Mouse (Mus musculus): ENCODE measurements at regions not wholly inside any gene's neighbourhood (a gene's known extent, or its start where the extent isn't known, plus 50 kb on each side); places are given as distances from the start of the nearest gene placed in this dataset.

DNA sequence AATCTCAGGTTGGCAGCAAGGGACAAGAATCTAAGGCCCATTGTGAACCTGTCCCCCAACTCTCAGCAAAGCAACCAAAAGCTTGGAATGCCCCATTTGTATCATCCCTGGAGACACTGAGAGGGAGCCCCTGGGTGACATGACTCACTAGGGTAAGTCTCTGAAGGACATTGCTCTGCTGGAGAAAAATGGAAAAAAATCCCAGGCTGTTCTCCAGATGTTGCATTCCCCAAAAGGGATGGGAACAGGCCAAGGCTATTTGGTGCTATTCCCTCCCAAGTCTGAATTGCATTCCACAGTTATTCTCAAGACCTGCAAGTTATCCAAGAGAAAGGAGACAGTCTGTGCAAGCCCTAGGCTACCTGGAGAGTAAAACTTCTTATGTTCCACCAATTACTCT, 77.7 kb downstream of the Rbm43 start:
- Histone ChIP-seq H3K27me3 (ENCODE audit: insufficient read depth, low read length) (no peaks in the 10 kb centered on the region), H3K4me2 (ENCODE audit: low read depth, low read length) (no peak overlapping the region), H3K36me3 (ENCODE audit: insufficient read depth, low read length) (no peaks in the 10 kb centered on the region), H3K4me3 (ENCODE audit: low read length) (no peak overlapping the region), H3K9ac (replicated peaks; ENCODE audit: low read length) (no peak overlapping the region), H3K9me3 (ENCODE audit: low read length) (no peaks in the 10 kb centered on the region), H3K4me1 (ENCODE audit: insufficient read depth, low read length) (no peaks in the 10 kb centered on the region), H3K27ac (no peak overlapping the region)
- no peak for TF ChIP-seq CTCF (IDR thresholded peaks at IDR 0.05; ENCODE audit: low read depth)
- no peak for DNase-seq (ENCODE audit: low spot score)
- no peak for ATAC-seq

- Histone ChIP-seq H3K36me3 (ENCODE audit: insufficient read depth, low read length) (no peaks in the 10 kb centered on the region), H3K27me3 (ENCODE audit: insufficient read depth, low read length) (no peaks in the 10 kb centered on the region), H3K9me3 (ENCODE audit: low read length) (no peaks in the 10 kb centered on the region), H3K4me3 (ENCODE audit: low read length) (no peak overlapping the region), H3K9ac (replicated peaks; ENCODE audit: low read length) (no peak overlapping the region), H3K4me1 (ENCODE audit: insufficient read depth, low read length) (no peaks in the 10 kb centered on the region), H3K27ac (no peak overlapping the region), H3K4me2 (ENCODE audit: low read depth, low read length) (no peak overlapping the region)
- 87% methylated on average over 5 of the region's 5 CpGs for WGBS
- DNase-seq (ENCODE audit: low spot score) = no peak
- ATAC-seq = no peak
- no peak for TF ChIP-seq CTCF (IDR thresholded peaks at IDR 0.05; ENCODE audit: low read depth)
Observed at GRCm38 (mm10) chr2:51866045-51866444, 68.9 kb downstream of the Rbm43 start.

DNA sequence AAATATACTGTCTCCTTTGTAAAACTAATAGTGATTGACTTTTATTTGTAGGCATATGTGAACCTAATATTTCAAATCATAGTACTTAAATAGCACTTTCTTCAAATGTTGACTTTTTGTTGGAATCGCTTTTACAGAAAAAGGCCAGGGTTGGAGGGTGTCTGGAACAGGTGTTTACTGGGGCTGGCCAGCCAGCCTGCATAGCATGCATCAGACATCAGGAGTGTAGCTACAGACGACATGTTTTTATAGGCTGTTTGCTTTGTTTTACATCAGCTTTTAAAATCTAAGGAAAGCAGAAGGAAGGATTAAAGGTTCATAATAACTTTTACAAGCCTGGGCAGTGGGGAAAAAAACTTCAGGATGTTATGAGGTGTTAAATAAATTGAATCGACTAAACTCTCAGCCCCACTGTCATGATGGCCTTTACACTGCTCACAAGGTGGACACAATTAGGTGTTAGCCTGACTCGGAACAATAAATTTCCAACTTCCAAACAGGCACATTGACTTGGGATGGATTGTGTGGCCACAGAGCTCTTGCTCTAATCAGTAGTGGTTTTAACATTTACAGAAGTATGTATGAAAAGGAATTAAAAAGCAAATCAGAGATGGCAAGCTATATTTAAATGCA, 66.0 kb downstream of the Rbm43 start:
- ATAC-seq = no peak
- no peak overlapping the region for H3K27ac ChIP-seq
- TF ChIP-seq CTCF (IDR thresholded peaks at IDR 0.05; ENCODE audit: low read depth) = no peak

DNA sequence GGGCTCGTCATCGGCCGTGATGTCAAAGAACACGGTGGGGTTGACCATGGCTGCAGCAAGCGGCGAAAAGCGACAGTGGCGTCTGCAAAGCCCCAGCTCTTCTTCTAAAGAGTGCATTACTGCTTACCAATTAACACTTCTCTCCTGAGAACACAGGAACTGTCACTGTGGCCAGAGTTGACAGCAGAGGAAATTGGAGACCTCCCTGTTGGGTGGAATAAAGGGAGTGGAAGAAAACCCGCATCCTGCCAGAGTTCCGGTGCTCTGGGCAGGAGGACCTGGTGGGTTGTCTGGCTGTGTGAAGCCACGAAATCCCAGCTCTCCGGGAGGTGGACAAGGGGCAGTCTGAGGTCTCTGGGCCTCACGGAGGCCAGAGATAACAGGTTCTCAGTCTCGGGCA, 63.4 kb downstream of the Rbm43 start:
- WGBS = 85% methylated on average over 14 of the region's 14 CpGs
- no peak for TF ChIP-seq CTCF (IDR thresholded peaks at IDR 0.05; ENCODE audit: low read depth)
- Histone ChIP-seq H3K27me3 (ENCODE audit: insufficient read depth, low read length) (no peaks in the 10 kb centered on the region), H3K4me3 (ENCODE audit: low read length) (no peak overlapping the region), H3K9ac (replicated peaks; ENCODE audit: low read length) (no peak overlapping the region), H3K27ac (no peak overlapping the region), H3K9me3 (ENCODE audit: low read length) (no peaks in the 10 kb centered on the region), H3K4me1 (ENCODE audit: insufficient read depth, low read length) (no peaks in the 10 kb centered on the region), H3K4me2 (ENCODE audit: low read depth, low read length) (no peak overlapping the region), H3K36me3 (ENCODE audit: insufficient read depth, low read length) (no peaks in the 10 kb centered on the region)
- no peak for DNase-seq (ENCODE audit: low spot score)
- ATAC-seq = no peak

More for the DNA sequence above, 66.0 kb downstream of the Rbm43 start:
- 90% methylated on average over 4 of the region's 4 CpGs for WGBS
- no peaks in the 10 kb centered on the region for H3K9me3 ChIP-seq (ENCODE audit: low read length)
- no peak for DNase-seq (ENCODE audit: low spot score)
- no peak overlapping the region for H3K9ac ChIP-seq (replicated peaks; ENCODE audit: low read length)
- H3K4me2 ChIP-seq (ENCODE audit: low read depth, low read length) = no peak overlapping the region
- no peak overlapping the region for H3K4me3 ChIP-seq (ENCODE audit: low read length)
- no peaks in the 10 kb centered on the region for H3K4me1 ChIP-seq (ENCODE audit: insufficient read depth, low read length)
- H3K36me3 ChIP-seq (ENCODE audit: insufficient read depth, low read length) = no peaks in the 10 kb centered on the region
- H3K27me3 ChIP-seq (ENCODE audit: insufficient read depth, low read length) = no peaks in the 10 kb centered on the region
